Comparison of ENCODE assay signal across 16 mouse cellular contexts in the genomic region with DNA sequence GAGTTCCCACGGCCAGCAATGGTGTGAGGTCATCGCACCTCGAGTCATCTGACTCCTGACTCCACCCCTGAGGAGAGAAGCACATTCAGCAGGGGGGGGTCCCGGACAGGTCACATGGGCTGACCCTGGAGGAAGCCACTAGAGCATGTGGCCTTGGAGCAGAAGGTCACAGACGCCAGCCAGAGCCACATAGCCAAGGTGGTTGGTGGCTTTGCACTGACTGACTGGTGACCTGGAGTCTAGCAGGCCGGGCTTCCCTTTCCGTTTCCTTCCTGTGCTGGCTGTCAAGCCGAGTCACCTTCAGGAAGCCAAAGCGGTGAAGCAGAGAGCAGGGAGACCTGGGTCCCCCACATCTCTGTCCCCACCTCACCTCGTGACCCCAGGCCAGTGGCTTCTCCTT. TPM values are rescaled to one million over a fixed set of nuclear protein-coding genes. Genes with fewer than 3 reads are reported as not detected.
DNase-seq lines count a peak whose midpoint lies in the region; ATAC-seq lines count a peak whose summit lies in the region.
"Had no signal": no experiment of that assay in that cellular context is flagged by ENCODE, and none has a peak within 500 bp of the region (broad histone marks: within the 10 kb centered on the region; RNA-seq: fewer than 3 reads in every experiment).

No protein-coding gene starts in this region.

- DNase-seq in embryo, embryonic 10 days (ENCODE audit: low spot score) = peak; percentile 14
- no peak for DNase-seq in embryo, embryonic 11 days
- DNase-seq in spleen, postnatal 36 days (ENCODE audit: low spot score in 2 of 2) = peak; percentile 14 to 18
- DNase-seq in spleen, adult 12 weeks (ENCODE audit: low spot score) = no peak
- DNase-seq in kidney, postnatal 4 days = peak; percentile 13 to 32
- DNase-seq in hindbrain, embryonic 14.5 days (ENCODE audit: low spot score) = no peak
- DNase-seq in right cerebral cortex, postnatal 25 days = no peak
- DNase-seq in cerebellum, postnatal 10 days = no peak
- DNase-seq: layer of hippocampus, postnatal 36 days; liver; lung, postnatal 14 days; right cerebral cortex, postnatal 4 days had no signal

- no peak overlapping the region for H3K9ac ChIP-seq in hindbrain, embryonic 14.5 days
- H3K9ac ChIP-seq: heart, embryonic 13.5 days; intestine, embryonic 15.5 days had no signal

- WGBS in hindbrain, embryonic 14.5 days = 79% methylated on average over 10 of the region's 10 CpGs

- no peak overlapping the region for H3K27ac ChIP-seq in hindbrain, embryonic 14.5 days
- H3K27ac ChIP-seq: heart, embryonic 13.5 days; intestine, embryonic 15.5 days had no signal

- ATAC-seq in hindbrain, embryonic 14.5 days (ENCODE audit: low FRiP score) = no peak
- ATAC-seq: intestine, embryonic 15.5 days had no signal

- no peak overlapping the region for H3K4me2 ChIP-seq in hindbrain, embryonic 14.5 days (replicated peaks)
- H3K4me2 ChIP-seq: heart, embryonic 13.5 days; intestine, embryonic 15.5 days had no signal

- no peaks in the 10 kb centered on the region for H3K9me3 ChIP-seq in hindbrain, embryonic 14.5 days (ENCODE audit: control insufficient read depth, low read length)
- H3K9me3 ChIP-seq: heart, embryonic 13.5 days; intestine, embryonic 15.5 days had no signal

- no peaks in the 10 kb centered on the region for H3K27me3 ChIP-seq in hindbrain, embryonic 14.5 days (ENCODE audit: control insufficient read depth, insufficient read depth, low read length)
- H3K27me3 ChIP-seq: intestine, embryonic 15.5 days had no signal

- no peaks in the 10 kb centered on the region for H3K36me3 ChIP-seq in hindbrain, embryonic 14.5 days (replicated peaks; ENCODE audit: control insufficient read depth, insufficient read depth)
- H3K36me3 ChIP-seq: G1E; heart, embryonic 13.5 days; intestine, embryonic 15.5 days had no signal

- H3K4me1 ChIP-seq in hindbrain, embryonic 14.5 days (replicated peaks; ENCODE audit: control insufficient read depth, insufficient read depth, low read length) = no peaks in the 10 kb centered on the region
- H3K4me1 ChIP-seq: intestine, embryonic 15.5 days had no signal

- H3K4me3 ChIP-seq in hindbrain, embryonic 14.5 days (replicated peaks; ENCODE audit: low read length) = no peak overlapping the region
- H3K4me3 ChIP-seq: heart, embryonic 13.5 days; intestine, embryonic 15.5 days had no signal

RNA-seq across cellular contexts. Expression of gene AL607142.1, which starts 53.0 kb away (rescaled TPM):
- not detected in 2 replicates for polyA plus RNA-seq in hindbrain, embryonic 14.5 days (2014; fragmentation: Nextera tagmentation; extraction: Ambion mirVana)
- polyA plus RNA-seq: G1E; heart, embryonic 13.5 days; intestine, embryonic 15.5 days; testis, adult 2 months had no signal

Comparison
In these comparisons a context has a peak if more than half of its experiments do, and no peak if none do; other contexts are left out.
1. DNase-seq: peak in embryo, embryonic 10 days (single experiment), spleen, postnatal 36 days (2 of 2) and kidney, postnatal 4 days (2 of 2); none in embryo, embryonic 11 days (single experiment), spleen, adult 12 weeks (single experiment), hindbrain, embryonic 14.5 days (single experiment), right cerebral cortex, postnatal 25 days (single experiment) and cerebellum, postnatal 10 days (0 of 2).